Mouse (Mus musculus): Measurements from ENCODE around the gene Rftn1.
A peak's percentile ranks its signal among the peaks of the same experiment; 100 is the strongest.

DNA sequence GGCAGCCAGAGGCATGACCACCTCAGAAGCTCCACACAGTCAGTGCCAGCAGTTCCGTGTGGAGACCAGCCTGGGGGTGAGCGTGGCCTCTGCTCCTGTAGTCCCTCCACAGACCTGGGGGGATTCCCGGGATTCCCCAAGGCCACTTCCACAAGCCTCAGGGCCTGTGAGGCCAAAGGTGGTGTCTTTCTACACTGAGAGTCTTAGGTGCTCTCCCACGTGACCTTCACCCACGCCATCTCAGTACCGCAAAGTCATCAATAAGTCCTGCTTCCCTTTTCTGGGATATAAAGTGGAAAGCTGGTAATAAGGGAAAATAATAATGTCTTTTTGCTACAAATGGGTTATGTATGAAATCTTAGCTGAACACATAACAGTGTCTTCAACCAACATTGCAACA lies 92.2 kb downstream of the Rftn1 start:
- TF ChIP-seq CTCF (conservative IDR thresholded peaks at IDR 0.05 in 1 of 2, IDR thresholded peaks at IDR 0.05 in 1 of 2; ENCODE audit: low read depth in 2 of 2, low read length in 2 of 2) (no peak), UBTF (IDR thresholded peaks at IDR 0.05; ENCODE audit: low read depth, low read length) (0 out of 2 replicates have a peak, but pooled peaks have one; percentile 3), ZMIZ1 (IDR thresholded peaks at IDR 0.05; ENCODE audit: low read depth, low read length) (no peak), POLR2A (IDR thresholded peaks at IDR 0.05; ENCODE audit: low read depth, low read length) (no peak), ELF1 (IDR thresholded peaks at IDR 0.05; ENCODE audit: low read depth, low read length) (no peak)
